Mouse (Mus musculus) brain, embryonic 14.5 days (tissue): ENCODE results near the gene Klk1b4.

Experiments used
- CTCF ChIP-seq: fragments of 200-500 bp; IDR thresholded peaks from 2 replicates; pipeline ENCODE4 v1.5.1; 2012; ENCODE audit warnings: inconsistent platforms, mild to moderate bottlenecking, moderate library complexity, borderline replicate concordance; ENCODE audit not compliant: insufficient read depth, insufficient read length; ENCODE audit errors: extremely low read depth
- POLR2A ChIP-seq: fragments of 200-500 bp; IDR thresholded peaks from 2 replicates; pipeline ENCODE4 v1.6.1; 2012; ENCODE audit warnings: mild to moderate bottlenecking, inconsistent platforms, borderline replicate concordance; ENCODE audit not compliant: poor library complexity, insufficient read depth, insufficient read length, severe bottlenecking; ENCODE audit errors: extremely low read depth

DNA sequence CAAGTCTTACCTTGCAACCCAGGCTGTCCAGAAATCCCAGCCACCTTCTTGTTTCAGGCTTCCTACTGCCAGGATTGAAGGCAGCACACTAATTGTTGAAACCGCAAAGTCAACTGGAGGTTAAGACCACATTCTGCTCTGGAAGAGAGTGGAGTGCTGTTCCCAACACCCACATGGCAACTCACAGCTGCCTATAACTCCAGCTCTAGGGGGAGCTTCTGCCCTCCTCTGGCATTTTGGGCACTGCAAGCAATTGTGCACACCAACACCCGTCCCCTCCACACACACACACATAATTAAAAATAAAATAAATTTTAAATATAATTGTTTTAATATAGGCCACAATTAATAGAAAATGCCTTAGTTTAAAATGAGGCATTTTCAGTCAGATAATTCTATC lies 33.9 kb downstream of the Klk1b4 start:
- no peak for TF ChIP-seq POLR2A
- TF ChIP-seq CTCF, result no peak
